ENCODE assay signal across 8 mouse cellular contexts in genomic region chr8:71654600-71654999, GRCm38 (mm10). TPM values are rescaled to one million over a fixed set of nuclear protein-coding genes. Genes with fewer than 3 reads are reported as not detected.
DNase-seq lines count a peak whose midpoint lies in the region; ATAC-seq lines count a peak whose summit lies in the region.

No protein-coding gene starts in this region.

- no peak overlapping the region for H3K27ac ChIP-seq in lung, embryonic 16.5 days (ENCODE audit: low read length)
- no peak overlapping the region for H3K27ac ChIP-seq in embryonic facial prominence, embryonic 13.5 days
- no peak overlapping the region for H3K27ac ChIP-seq in kidney, embryonic 16.5 days (ENCODE audit: low read length)
- H3K27ac ChIP-seq in midbrain, embryonic 10.5 days (replicated peaks) = no peak overlapping the region; the same call in 1 of the 2 replicates

- no peak for DNase-seq in lung, adult 18-20 months
- DNase-seq in midbrain, embryonic 10.5 days (ENCODE audit: low spot score) = no peak
- no peak for DNase-seq in layer of hippocampus, adult 11-12 months (ENCODE audit: low spot score)
- DNase-seq in right cerebral cortex, postnatal 25 days = no peak

- peak overlapping the region; percentile 43 for H3K4me2 ChIP-seq in lung, embryonic 16.5 days (ENCODE audit: low read depth, low read length)
- H3K4me2 ChIP-seq in embryonic facial prominence, embryonic 13.5 days = peak overlapping the region; percentile 54
- peak overlapping the region; percentile 45 for H3K4me2 ChIP-seq in kidney, embryonic 16.5 days (replicated peaks; ENCODE audit: low read depth, low read length)

- H3K36me3 ChIP-seq in lung, embryonic 16.5 days (ENCODE audit: control insufficient read depth, insufficient read depth, low read length) = no peaks in the 10 kb centered on the region
- H3K36me3 ChIP-seq in embryonic facial prominence, embryonic 13.5 days = no peaks in the 10 kb centered on the region
- no peaks in the 10 kb centered on the region for H3K36me3 ChIP-seq in kidney, embryonic 16.5 days (ENCODE audit: insufficient read depth, low read length)
- no peaks in the 10 kb centered on the region for H3K36me3 ChIP-seq in midbrain, embryonic 10.5 days

- no peak overlapping the region for H3K9ac ChIP-seq in lung, embryonic 16.5 days (ENCODE audit: low read length)
- peak overlapping the region; percentile 46; the same call in 1 of the 2 replicates for H3K9ac ChIP-seq in embryonic facial prominence, embryonic 13.5 days
- peak overlapping the region; percentile 36; the same call in 1 of the 2 replicates for H3K9ac ChIP-seq in kidney, embryonic 16.5 days (replicated peaks; ENCODE audit: low read length)

- H3K4me3 ChIP-seq in lung, embryonic 16.5 days (ENCODE audit: low read length) = peak overlapping the region; percentile 15; the same call in 1 of the 2 replicates
- peak overlapping the region; percentile 24 for H3K4me3 ChIP-seq in embryonic facial prominence, embryonic 13.5 days
- peak overlapping the region; percentile 31 for H3K4me3 ChIP-seq in kidney, embryonic 16.5 days (ENCODE audit: low read length)
- H3K4me3 ChIP-seq in midbrain, embryonic 10.5 days = peak overlapping the region; percentile 43

- H3K27me3 ChIP-seq in lung, embryonic 16.5 days (ENCODE audit: control insufficient read depth, insufficient read depth, low read depth, low read length) = peaks cover 30% of the 10 kb centered on the region
- peaks cover 74% of the 10 kb centered on the region for H3K27me3 ChIP-seq in embryonic facial prominence, embryonic 13.5 days
- H3K27me3 ChIP-seq in kidney, embryonic 16.5 days (ENCODE audit: insufficient read depth, low read length) = peaks cover 50% of the 10 kb centered on the region
- peaks cover 82% of the 10 kb centered on the region for H3K27me3 ChIP-seq in midbrain, embryonic 10.5 days (ENCODE audit: low read depth, poor library complexity, severe bottlenecking)

- 2% methylated on average over 24 of the region's 24 CpGs for WGBS in lung, embryonic 16.5 days
- WGBS in embryonic facial prominence, embryonic 13.5 days = 1% methylated on average over 24 of the region's 24 CpGs
- under 1% methylated on average over 24 of the region's 24 CpGs for WGBS in kidney, embryonic 16.5 days
- WGBS in midbrain, embryonic 10.5 days = 2% methylated on average over 24 of the region's 24 CpGs

- ATAC-seq in lung, embryonic 16.5 days (ENCODE audit: low read depth) = peak; percentile 68
- ATAC-seq in embryonic facial prominence, embryonic 13.5 days (ENCODE audit: insufficient number of reproducible peaks, insufficient read depth, low FRiP score, low TSS enrichment, low read depth) = 0 out of 2 replicates have a peak, but pooled peaks have one; percentile 27
- ATAC-seq in kidney, embryonic 16.5 days (ENCODE audit: low FRiP score, low TSS enrichment) = peak; percentile 71; the same call in 1 of the 2 replicates
- no peak for ATAC-seq in activated CD4-positive, CD25-positive, alpha-beta regulatory T cell, adult 4 months

- no peaks in the 10 kb centered on the region for H3K9me3 ChIP-seq in lung, embryonic 16.5 days (ENCODE audit: control insufficient read depth, low read length)
- no peaks in the 10 kb centered on the region for H3K9me3 ChIP-seq in embryonic facial prominence, embryonic 13.5 days
- no peaks in the 10 kb centered on the region for H3K9me3 ChIP-seq in kidney, embryonic 16.5 days (ENCODE audit: low read length)
- H3K9me3 ChIP-seq in midbrain, embryonic 10.5 days (replicated peaks) = no peaks in the 10 kb centered on the region

- peaks cover 6% of the 10 kb centered on the region for H3K4me1 ChIP-seq in lung, embryonic 16.5 days (replicated peaks; ENCODE audit: control insufficient read depth, insufficient read depth, low read length)
- peaks cover 9% of the 10 kb centered on the region for H3K4me1 ChIP-seq in embryonic facial prominence, embryonic 13.5 days
- H3K4me1 ChIP-seq in kidney, embryonic 16.5 days (ENCODE audit: insufficient read depth, low read length) = peaks cover 5% of the 10 kb centered on the region
- peaks cover 17% of the 10 kb centered on the region for H3K4me1 ChIP-seq in midbrain, embryonic 10.5 days

RNA-seq across cellular contexts. Expression of gene Unc13a, which starts 17.0 kb away (rescaled TPM):
- 0.67 and 0.68 TPM in 2 replicates for polyA plus RNA-seq in lung, embryonic 16.5 days (2015; fragmentation: Nextera tagmentation; extraction: Ambion mirVana)
- 0.87 and 1.2 TPM in 2 replicates for polyA plus RNA-seq in embryonic facial prominence, embryonic 13.5 days (2015; fragmentation: Nextera tagmentation; extraction: Ambion mirVana)
- 0.55 and 0.94 TPM in 2 replicates for polyA plus RNA-seq in kidney, embryonic 16.5 days (2015; fragmentation: Nextera tagmentation; extraction: Ambion mirVana)
- polyA plus RNA-seq in midbrain, embryonic 10.5 days (2016; fragmentation: Nextera tagmentation; extraction: Ambion mirVana) = 4.6 and 8.1 TPM in 2 replicates
- under 1 TPM; 0.37 to 0.93 TPM for polyA plus RNA-seq in activated CD4-positive, CD25-positive, alpha-beta regulatory T cell, adult 4 months (2017; shearing (Covaris generic))

RNA-seq across cellular contexts. Expression of gene Jak3, which starts 21.5 kb away (rescaled TPM):
- 8.9 and 9.1 TPM in 2 replicates for polyA plus RNA-seq in lung, embryonic 16.5 days (2015; fragmentation: Nextera tagmentation; extraction: Ambion mirVana)
- 3.7 and 3.9 TPM in 2 replicates for polyA plus RNA-seq in embryonic facial prominence, embryonic 13.5 days (2015; fragmentation: Nextera tagmentation; extraction: Ambion mirVana)
- polyA plus RNA-seq in kidney, embryonic 16.5 days (2015; fragmentation: Nextera tagmentation; extraction: Ambion mirVana) = 6.6 and 7.5 TPM in 2 replicates
- polyA plus RNA-seq in midbrain, embryonic 10.5 days (2016; fragmentation: Nextera tagmentation; extraction: Ambion mirVana) = 2.8 and 3.7 TPM in 2 replicates
- 10 to 100 TPM; 18.6 to 41.7 TPM for polyA plus RNA-seq in activated CD4-positive, CD25-positive, alpha-beta regulatory T cell, adult 4 months (2017; shearing (Covaris generic))

RNA-seq across cellular contexts. Expression of gene Insl3, which starts 34.4 kb away (rescaled TPM):
- polyA plus RNA-seq in lung, embryonic 16.5 days (2015; fragmentation: Nextera tagmentation; extraction: Ambion mirVana) = 1.4 and 1.5 TPM in 2 replicates
- 0.89 TPM in 1 of 2 replicates, not detected in the other for polyA plus RNA-seq in embryonic facial prominence, embryonic 13.5 days (2015; fragmentation: Nextera tagmentation; extraction: Ambion mirVana)
- polyA plus RNA-seq in kidney, embryonic 16.5 days (2015; fragmentation: Nextera tagmentation; extraction: Ambion mirVana) = 1.3 and 7.7 TPM in 2 replicates
- 0.30 and 0.37 TPM in 2 replicates for polyA plus RNA-seq in midbrain, embryonic 10.5 days (2016; fragmentation: Nextera tagmentation; extraction: Ambion mirVana)
- 10 to 100 TPM; 16.4 to 23.9 TPM for polyA plus RNA-seq in activated CD4-positive, CD25-positive, alpha-beta regulatory T cell, adult 4 months (2017; shearing (Covaris generic))

RNA-seq across cellular contexts. Expression of gene Colgalt1, which starts 43.8 kb away (rescaled TPM):
- polyA plus RNA-seq in lung, embryonic 16.5 days (2015; fragmentation: Nextera tagmentation; extraction: Ambion mirVana) = 70.3 and 72.9 TPM in 2 replicates
- polyA plus RNA-seq in embryonic facial prominence, embryonic 13.5 days (2015; fragmentation: Nextera tagmentation; extraction: Ambion mirVana) = 75.5 and 78.2 TPM in 2 replicates
- 77.6 and 78.5 TPM in 2 replicates for polyA plus RNA-seq in kidney, embryonic 16.5 days (2015; fragmentation: Nextera tagmentation; extraction: Ambion mirVana)
- 51.2 and 52.8 TPM in 2 replicates for polyA plus RNA-seq in midbrain, embryonic 10.5 days (2016; fragmentation: Nextera tagmentation; extraction: Ambion mirVana)
- polyA plus RNA-seq in activated CD4-positive, CD25-positive, alpha-beta regulatory T cell, adult 4 months (2017; shearing (Covaris generic)) = 10 to 100 TPM; 10.5 to 11.4 TPM

RNA-seq across cellular contexts. Expression of gene B3gnt3, which starts 47.0 kb away (rescaled TPM):
- 4.4 and 4.6 TPM in 2 replicates for polyA plus RNA-seq in lung, embryonic 16.5 days (2015; fragmentation: Nextera tagmentation; extraction: Ambion mirVana)
- polyA plus RNA-seq in embryonic facial prominence, embryonic 13.5 days (2015; fragmentation: Nextera tagmentation; extraction: Ambion mirVana) = 0.63 and 0.89 TPM in 2 replicates
- polyA plus RNA-seq in kidney, embryonic 16.5 days (2015; fragmentation: Nextera tagmentation; extraction: Ambion mirVana) = 3.3 and 4.2 TPM in 2 replicates
- polyA plus RNA-seq in midbrain, embryonic 10.5 days (2016; fragmentation: Nextera tagmentation; extraction: Ambion mirVana) = 0.67 and 0.89 TPM in 2 replicates
- polyA plus RNA-seq in activated CD4-positive, CD25-positive, alpha-beta regulatory T cell, adult 4 months (2017; shearing (Covaris generic)) = 1 to 10 TPM; 3.3 to 3.8 TPM
